In genomic region chr2:146231485-146231884, GRCm38 (mm10) we compare ENCODE assay signal across 18 mouse cellular contexts. TPM values are rescaled to one million over a fixed set of nuclear protein-coding genes. Genes with fewer than 3 reads are reported as not detected.
"Had no signal": no experiment of that assay in that cellular context is flagged by ENCODE, and none has a peak within 500 bp of the region (broad histone marks: within the 10 kb centered on the region; RNA-seq: fewer than 3 reads in every experiment).

No protein-coding gene starts in this region.

- H3K4me2 ChIP-seq: neural tube, embryonic 12.5 days; neural tube, embryonic 13.5 days; neural tube, embryonic 15.5 days; stomach, embryonic 15.5 days had no signal

- H3K4me1 ChIP-seq: stomach, embryonic 15.5 days had no signal

- H3K36me3 ChIP-seq: neural tube, embryonic 12.5 days; neural tube, embryonic 13.5 days; neural tube, embryonic 15.5 days; stomach, embryonic 15.5 days had no signal

- H3K9me3 ChIP-seq: neural tube, embryonic 12.5 days; neural tube, embryonic 15.5 days; stomach, embryonic 15.5 days had no signal

- DNase-seq: retina, postnatal 1 day; right cerebral cortex, adult 18-20 months; right cerebral cortex, postnatal 14 days; right cerebral cortex, postnatal 25 days; right cerebral cortex, postnatal 4 days; spleen, adult 18-20 months; thymus, adult 18-20 months; thymus, adult 2 months; thymus, postnatal 14 days; thymus, postnatal 25 days; thymus, postnatal 36 days had no signal

- H3K4me3 ChIP-seq: neural tube, embryonic 12.5 days; neural tube, embryonic 13.5 days; neural tube, embryonic 15.5 days; stomach, embryonic 15.5 days had no signal

- H3K27ac ChIP-seq: neural tube, embryonic 12.5 days; neural tube, embryonic 13.5 days; neural tube, embryonic 15.5 days; stomach, embryonic 15.5 days; stomach, postnatal 0 days had no signal

- H3K9ac ChIP-seq: neural tube, embryonic 12.5 days; neural tube, embryonic 13.5 days; neural tube, embryonic 15.5 days; stomach, embryonic 15.5 days had no signal

RNA-seq across cellular contexts. Expression of gene Insm1, which starts 9.8 kb away (rescaled TPM):
- total RNA-seq: neutrophil, adult 5-6 weeks had no signal
- polyA plus RNA-seq: testis, adult 2 months had no signal
